Mouse (Mus musculus): ENCODE measurements at regions not wholly inside any gene's neighbourhood (a gene's known extent, or its start where the extent isn't known, plus 50 kb on each side); places are given as distances from the start of the nearest gene placed in this dataset.

DNA sequence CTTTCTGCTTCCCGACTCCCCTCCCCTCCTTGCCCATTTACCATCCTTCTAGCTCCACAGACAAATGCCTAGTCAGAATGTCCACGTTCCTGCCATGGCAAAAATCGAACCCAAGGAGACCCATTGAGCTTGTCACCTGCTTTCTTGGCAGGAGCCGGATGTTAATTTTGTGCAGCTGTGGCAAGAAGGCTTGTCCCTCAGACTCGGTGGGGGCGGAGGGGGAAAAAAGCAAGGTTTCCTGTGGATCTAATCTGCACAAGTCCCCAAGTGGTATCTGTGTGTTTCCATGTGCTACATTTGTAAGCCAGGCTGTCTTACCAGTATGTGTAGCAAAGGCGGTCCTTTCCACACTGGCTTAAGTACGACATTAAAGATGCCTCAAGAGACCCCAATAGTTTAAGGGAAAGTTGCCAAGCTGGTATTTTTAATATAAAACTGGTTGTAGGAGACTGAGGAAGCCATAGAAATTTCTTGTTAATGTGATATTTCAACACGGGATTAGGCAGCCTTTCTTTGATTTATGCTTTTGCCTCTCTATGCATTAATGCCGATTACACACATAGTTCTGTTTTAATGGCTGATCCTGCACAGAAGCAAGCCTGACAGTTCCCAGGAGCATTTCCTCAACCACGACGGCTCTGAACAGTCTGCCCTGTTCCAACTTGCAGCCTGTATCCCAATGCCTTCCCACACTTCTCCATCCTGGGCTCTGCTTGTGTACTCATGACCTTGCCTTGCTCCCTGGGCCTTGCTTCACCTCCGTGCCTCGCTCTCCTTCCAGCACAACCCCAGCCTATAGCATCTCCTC lies 138.9 kb upstream of the Plxnc1 start:
- no peak for DNase-seq (ENCODE audit: extremely low read depth, low read depth, low spot score)
- no peak overlapping the region for H3K9ac ChIP-seq (ENCODE audit: low read depth, low read length)
- H3K27me3 ChIP-seq (ENCODE audit: control insufficient read depth, insufficient read depth, low read length), result no peaks in the 10 kb centered on the region; the same call in 1 of the 2 replicates
- TF ChIP-seq POLR2A (IDR thresholded peaks at IDR 0.05; ENCODE audit: extremely low read depth, insufficient read depth, low read length) (no peak), CTCF (IDR thresholded peaks at IDR 0.05; ENCODE audit: low read depth, low read length) (no peak)
- H3K27ac ChIP-seq (replicated peaks; ENCODE audit: insufficient read depth, low read depth, low read length), result no peak overlapping the region
- H3K4me3 ChIP-seq (ENCODE audit: insufficient read depth, low read depth, low read length), result no peak overlapping the region
- no peaks in the 10 kb centered on the region for H3K36me3 ChIP-seq (ENCODE audit: control insufficient read depth, insufficient read depth, low read length)
- WGBS, result 87% methylated on average over 14 of the region's 14 CpGs
- no peaks in the 10 kb centered on the region for H3K79me2 ChIP-seq (ENCODE audit: control insufficient read depth, insufficient read depth, low read length)
- H3K4me1 ChIP-seq (ENCODE audit: control insufficient read depth, insufficient read depth, low read length), result no peaks in the 10 kb centered on the region

DNA sequence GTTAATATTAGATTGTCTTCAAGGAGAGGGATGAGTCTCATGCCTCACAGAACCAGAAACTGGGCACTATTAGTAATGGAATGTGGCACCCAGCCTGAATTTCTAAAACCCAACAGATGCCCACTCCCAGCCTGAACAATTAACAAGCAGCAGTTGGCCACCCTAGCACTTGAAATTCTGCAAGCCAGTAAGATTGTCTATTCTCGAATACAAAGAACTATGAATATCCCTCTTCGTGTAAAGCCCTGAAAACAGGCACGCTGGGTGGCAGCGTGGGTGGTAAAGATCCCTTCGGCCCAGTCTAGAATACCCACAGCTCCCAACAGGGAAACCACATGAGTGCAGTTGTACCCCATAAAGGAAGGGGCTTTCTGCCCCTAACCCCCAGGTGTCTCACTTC lies 138.0 kb upstream of the Plxnc1 start:
- Histone ChIP-seq H3K79me2 (ENCODE audit: control insufficient read depth, insufficient read depth, low read length) (no peaks in the 10 kb centered on the region), H3K4me1 (ENCODE audit: control insufficient read depth, insufficient read depth, low read length) (no peaks in the 10 kb centered on the region), H3K36me3 (ENCODE audit: control insufficient read depth, insufficient read depth, low read length) (no peaks in the 10 kb centered on the region), H3K9ac (ENCODE audit: low read depth, low read length) (no peak overlapping the region), H3K27me3 (ENCODE audit: control insufficient read depth, insufficient read depth, low read length) (no peaks in the 10 kb centered on the region; the same call in 1 of the 2 replicates), H3K27ac (replicated peaks; ENCODE audit: insufficient read depth, low read depth, low read length) (no peak overlapping the region), H3K4me3 (ENCODE audit: insufficient read depth, low read depth, low read length) (no peak overlapping the region)
- 94% methylated on average over 5 of the region's 5 CpGs for WGBS
- TF ChIP-seq POLR2A (IDR thresholded peaks at IDR 0.05; ENCODE audit: extremely low read depth, insufficient read depth, low read length) (no peak), CTCF (IDR thresholded peaks at IDR 0.05; ENCODE audit: low read depth, low read length) (no peak)
- DNase-seq (ENCODE audit: extremely low read depth, low read depth, low spot score), result no peak

- DNase-seq (ENCODE audit: extremely low read depth, low read depth, low spot score), result no peak
- TF ChIP-seq CTCF (IDR thresholded peaks at IDR 0.05; ENCODE audit: low read depth, low read length) (no peak), POLR2A (IDR thresholded peaks at IDR 0.05; ENCODE audit: extremely low read depth, insufficient read depth, low read length) (no peak)
These were observed 135.3 kb upstream of the Plxnc1 start for GRCm38 (mm10) chr10:95079979-95080378.

DNA sequence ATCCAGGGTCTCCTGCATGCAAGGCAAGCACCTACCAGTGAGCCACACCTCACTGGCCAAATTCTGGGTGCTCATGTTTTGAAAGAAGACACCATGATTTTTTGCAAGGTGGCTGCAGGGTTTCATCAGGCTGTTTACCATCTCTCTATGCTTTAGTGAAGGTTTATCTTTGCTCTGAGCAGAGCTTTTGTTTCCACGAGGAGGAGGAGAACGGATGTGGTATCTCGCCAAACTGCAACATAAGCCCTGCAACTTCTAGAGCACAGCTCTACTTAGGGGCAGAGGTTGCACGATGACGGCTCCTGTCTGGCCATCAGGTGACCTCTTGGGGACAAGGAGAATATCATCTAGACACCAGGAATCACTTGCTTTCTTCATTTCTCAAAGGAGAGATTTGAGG lies 131.8 kb upstream of the Plxnc1 start:
- Histone ChIP-seq H3K27ac (replicated peaks; ENCODE audit: insufficient read depth, low read depth, low read length) (no peak overlapping the region), H3K36me3 (ENCODE audit: control insufficient read depth, insufficient read depth, low read length) (no peaks in the 10 kb centered on the region), H3K79me2 (ENCODE audit: control insufficient read depth, insufficient read depth, low read length) (no peaks in the 10 kb centered on the region), H3K9ac (ENCODE audit: low read depth, low read length) (no peak overlapping the region), H3K4me1 (ENCODE audit: control insufficient read depth, insufficient read depth, low read length) (no peaks in the 10 kb centered on the region), H3K27me3 (ENCODE audit: control insufficient read depth, insufficient read depth, low read length) (no peaks in the 10 kb centered on the region), H3K4me3 (ENCODE audit: insufficient read depth, low read depth, low read length) (no peak overlapping the region)
- DNase-seq (ENCODE audit: extremely low read depth, low read depth, low spot score), result no peak
- TF ChIP-seq CTCF (IDR thresholded peaks at IDR 0.05; ENCODE audit: low read depth, low read length), result no peak
- 70% methylated on average over 5 of the region's 5 CpGs for WGBS

More at GRCm38 (mm10) chr10:95079979-95080378, 135.3 kb upstream of the Plxnc1 start:
- Histone ChIP-seq H3K27me3 (ENCODE audit: control insufficient read depth, insufficient read depth, low read length) (no peaks in the 10 kb centered on the region), H3K4me1 (ENCODE audit: control insufficient read depth, insufficient read depth, low read length) (no peaks in the 10 kb centered on the region), H3K27ac (replicated peaks; ENCODE audit: insufficient read depth, low read depth, low read length) (no peak overlapping the region), H3K36me3 (ENCODE audit: control insufficient read depth, insufficient read depth, low read length) (no peaks in the 10 kb centered on the region), H3K9ac (ENCODE audit: low read depth, low read length) (no peak overlapping the region), H3K4me3 (ENCODE audit: insufficient read depth, low read depth, low read length) (no peak overlapping the region), H3K79me2 (ENCODE audit: control insufficient read depth, insufficient read depth, low read length) (no peaks in the 10 kb centered on the region)
- WGBS, result 80% methylated on average over 5 of the region's 5 CpGs

DNA sequence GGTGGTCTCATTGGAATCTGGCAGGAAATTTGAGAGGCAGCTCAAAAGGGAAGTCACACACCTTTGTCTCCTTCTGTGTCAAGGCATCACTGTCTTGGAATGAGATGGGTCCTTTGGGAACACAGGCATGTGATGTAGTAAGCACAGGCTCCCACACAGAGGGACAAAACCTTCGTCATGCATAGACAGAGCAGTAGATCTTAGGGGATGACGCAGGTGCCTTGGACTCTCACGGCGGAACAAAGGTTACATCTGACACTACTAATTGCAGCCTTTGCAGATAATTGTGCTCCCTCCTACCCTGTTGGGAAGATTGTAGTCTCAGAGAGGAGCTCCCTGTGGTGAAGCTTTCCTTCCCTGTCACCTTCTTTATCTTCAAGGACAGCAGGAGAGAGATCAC lies 131.3 kb upstream of the Plxnc1 start:
- no peaks in the 10 kb centered on the region for H3K36me3 ChIP-seq (ENCODE audit: control insufficient read depth, insufficient read depth, low read length)
- WGBS, result 83% methylated on average over 4 of the region's 4 CpGs
- no peak overlapping the region for H3K9ac ChIP-seq (ENCODE audit: low read depth, low read length)
- H3K4me1 ChIP-seq (ENCODE audit: control insufficient read depth, insufficient read depth, low read length), result no peaks in the 10 kb centered on the region
- H3K79me2 ChIP-seq (ENCODE audit: control insufficient read depth, insufficient read depth, low read length), result no peaks in the 10 kb centered on the region
- no peaks in the 10 kb centered on the region for H3K27me3 ChIP-seq (ENCODE audit: control insufficient read depth, insufficient read depth, low read length)
- TF ChIP-seq CTCF (IDR thresholded peaks at IDR 0.05; ENCODE audit: low read depth, low read length), result no peak
- TF ChIP-seq POLR2A (IDR thresholded peaks at IDR 0.05; ENCODE audit: extremely low read depth, insufficient read depth, low read length), result no peak
- H3K4me3 ChIP-seq (ENCODE audit: insufficient read depth, low read depth, low read length), result no peak overlapping the region
- no peak overlapping the region for H3K27ac ChIP-seq (replicated peaks; ENCODE audit: insufficient read depth, low read depth, low read length)
- DNase-seq (ENCODE audit: extremely low read depth, low read depth, low spot score), result no peak

DNA sequence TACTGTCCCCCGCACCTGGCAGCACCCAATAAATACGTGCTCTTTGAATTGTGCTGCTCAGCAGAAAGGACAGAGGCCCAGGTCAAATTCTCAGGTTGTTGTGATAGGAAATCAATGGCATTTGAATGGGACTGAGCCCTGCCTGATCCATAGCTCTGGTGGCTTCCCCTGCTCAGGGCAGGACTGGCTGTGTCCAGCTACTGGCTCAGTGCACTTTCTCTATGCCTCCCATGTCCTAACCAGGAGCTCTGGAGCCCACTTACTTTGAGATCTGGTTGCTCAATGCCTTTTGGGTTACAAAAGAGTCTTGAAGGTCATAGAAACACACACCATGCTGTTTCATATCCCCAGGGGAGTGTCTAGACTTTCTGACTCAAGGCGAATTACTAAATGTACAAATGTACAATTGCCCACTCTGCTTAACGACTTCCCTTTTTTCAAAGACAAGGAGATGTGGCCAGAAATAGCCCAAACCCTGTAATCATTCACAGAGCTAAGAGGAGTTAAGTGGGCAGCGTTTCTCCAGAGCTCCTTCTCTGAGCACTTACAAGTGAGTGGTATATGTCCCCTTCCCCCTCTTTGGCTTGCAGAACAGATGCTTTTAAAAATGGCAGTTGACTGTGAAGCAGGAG lies 130.4 kb upstream of the Plxnc1 start:
- H3K4me3 ChIP-seq (ENCODE audit: insufficient read depth, low read depth, low read length), result no peak overlapping the region
- no peaks in the 10 kb centered on the region for H3K4me1 ChIP-seq (ENCODE audit: control insufficient read depth, insufficient read depth, low read length)
- no peaks in the 10 kb centered on the region for H3K36me3 ChIP-seq (ENCODE audit: control insufficient read depth, insufficient read depth, low read length)
- 50% methylated on average over 5 of the region's 5 CpGs for WGBS
- no peak for DNase-seq (ENCODE audit: extremely low read depth, low read depth, low spot score)
- H3K79me2 ChIP-seq (ENCODE audit: control insufficient read depth, insufficient read depth, low read length), result no peaks in the 10 kb centered on the region
- H3K9ac ChIP-seq (ENCODE audit: low read depth, low read length), result no peak overlapping the region
- H3K27ac ChIP-seq (replicated peaks; ENCODE audit: insufficient read depth, low read depth, low read length), result no peak overlapping the region
- no peak for TF ChIP-seq CTCF (IDR thresholded peaks at IDR 0.05; ENCODE audit: low read depth, low read length)
- no peak for TF ChIP-seq POLR2A (IDR thresholded peaks at IDR 0.05; ENCODE audit: extremely low read depth, insufficient read depth, low read length)
- no peaks in the 10 kb centered on the region for H3K27me3 ChIP-seq (ENCODE audit: control insufficient read depth, insufficient read depth, low read length)

Data from liver, adult 2 months (tissue).